Mouse (Mus musculus) lung, postnatal 0 days (tissue): Measurements from ENCODE around the gene Nudt16l1. TPM values are rescaled to one million over a fixed set of nuclear protein-coding genes. Genes with fewer than 3 reads are reported as not detected.

Experiments
- ATAC-seq: fragments of 200-750 bp; cut with Nextera tagmentation; 2 replicates; pipeline ENCODE4 v1.8.0; 2017; ENCODE audit warnings: moderate library complexity
- DNase-seq: peaks from one replicate; pipeline ENCODE4 v3.0.0-alpha.2; 2016; ENCODE audit warnings: low spot score
- H3K27ac ChIP-seq: fragments of 300-500 bp; sonication (generic); 2 replicates; pipeline ENCODE4 v1.5.1; 2014; ENCODE audit warnings: antibody characterized with exemption, mild to moderate bottlenecking, low read length, mixed read lengths
- H3K27me3 ChIP-seq: fragments of 300-500 bp; sonication (generic); replicated peaks from 2 replicates; pipeline ENCODE4 v1.6.1; 2014; ENCODE audit warnings: low read length, mixed read lengths; ENCODE audit not compliant: insufficient read depth
- H3K36me3 ChIP-seq: fragments of 300-500 bp; sonication (generic); 2 replicates; pipeline ENCODE4 v1.6.1; 2014; ENCODE audit warnings: low read length, mixed read lengths; ENCODE audit not compliant: insufficient read depth
- H3K4me1 ChIP-seq: fragments of 300-500 bp; sonication (generic); 2 replicates; pipeline ENCODE4 v1.6.1; 2014; ENCODE audit warnings: antibody characterized with exemption, low read depth, low read length, mixed read lengths; ENCODE audit not compliant: insufficient read depth
- H3K4me2 ChIP-seq: fragments of 300-500 bp; sonication (generic); replicated peaks from 2 replicates; pipeline ENCODE4 v1.6.1; 2014; ENCODE audit warnings: low read depth, mild to moderate bottlenecking, low read length, moderate library complexity, mixed read lengths
- H3K4me3 ChIP-seq: fragments of 300-500 bp; sonication (generic); 2 replicates; pipeline ENCODE4 v1.5.1; 2014; ENCODE audit warnings: low read depth, low read length
- H3K9ac ChIP-seq: fragments of 300-500 bp; sonication (generic); replicated peaks from 2 replicates; pipeline ENCODE4 v1.6.1; 2014; ENCODE audit warnings: low read depth, mild to moderate bottlenecking
- H3K9me3 ChIP-seq: fragments of 300-500 bp; sonication (generic); 2 replicates; pipeline ENCODE4 v1.6.1; 2016; ENCODE audit warnings: low read length, mixed read lengths
- CTCF ChIP-seq: IDR thresholded peaks from 2 replicates; pipeline ENCODE4 v1.5.1; 2016; ENCODE audit warnings: antibody characterized with exemption, mild to moderate bottlenecking
- EP300 ChIP-seq: IDR thresholded peaks from 2 replicates; pipeline ENCODE4 v1.6.1; 2016; ENCODE audit warnings: antibody characterized with exemption, mild to moderate bottlenecking, control low read depth
- WGBS: fragments of 180-500 bp; shearing (Covaris S2); extraction: QIAGEN DNeasy Blood & Tissue Kit; methylation state at CpG from one replicate; pipeline ENCODE4 v1.1.7; 2014; 5-methylcytosine and 5-hydroxymethylcytosine counted together
- polyA plus RNA-seq: library from polyadenylated mRNA; unstranded; fragments of >200 nt; fragmentation: Nextera tagmentation; extraction: Ambion mirVana; gene quantifications from 2 replicates; pipeline ENCODE4 v1.2.1, GENCODE M21; 2015

Gene Nudt16l1
- polyA plus RNA-seq, 1 experiment from 2014 or later = 92.0 TPM

DNA sequence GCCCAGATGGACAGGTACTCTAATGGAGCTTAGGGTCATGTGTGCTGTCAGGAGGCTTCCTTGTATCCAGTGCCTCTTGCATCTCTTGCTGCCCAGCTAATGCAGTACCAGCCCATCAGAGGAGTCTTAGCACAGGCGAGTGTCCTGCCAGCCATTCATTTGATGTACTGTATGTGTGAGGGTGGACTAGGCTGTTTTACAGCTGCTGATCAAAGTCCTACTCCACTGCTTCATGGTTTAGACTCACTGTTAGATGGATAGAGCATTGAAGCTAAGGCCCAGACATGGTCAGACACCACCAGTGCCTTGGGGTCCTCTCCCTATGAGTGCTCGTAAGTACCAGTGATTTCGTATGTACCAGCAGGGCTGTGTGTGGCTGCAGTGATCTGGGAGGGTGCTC, 33.7 kb upstream of the Nudt16l1 start:
- no peak for TF ChIP-seq EP300
- no peak for TF ChIP-seq CTCF
- H3K9me3 ChIP-seq = no peaks in the 10 kb centered on the region
- H3K27me3 ChIP-seq = no peaks in the 10 kb centered on the region
- no peak for DNase-seq
- no peak overlapping the region for H3K4me2 ChIP-seq
- H3K4me3 ChIP-seq = no peak overlapping the region
- no peaks in the 10 kb centered on the region for H3K36me3 ChIP-seq
- H3K4me1 ChIP-seq = 0 out of 2 replicates have a peak, but pooled peaks cover 3% of the 10 kb centered on the region
- 78% methylated on average over 3 of the region's 3 CpGs for WGBS
- peak; percentile 8; the same call in 1 of the 2 replicates for ATAC-seq
- H3K9ac ChIP-seq = no peak overlapping the region
- peak overlapping the region; percentile 22 for H3K27ac ChIP-seq

DNA sequence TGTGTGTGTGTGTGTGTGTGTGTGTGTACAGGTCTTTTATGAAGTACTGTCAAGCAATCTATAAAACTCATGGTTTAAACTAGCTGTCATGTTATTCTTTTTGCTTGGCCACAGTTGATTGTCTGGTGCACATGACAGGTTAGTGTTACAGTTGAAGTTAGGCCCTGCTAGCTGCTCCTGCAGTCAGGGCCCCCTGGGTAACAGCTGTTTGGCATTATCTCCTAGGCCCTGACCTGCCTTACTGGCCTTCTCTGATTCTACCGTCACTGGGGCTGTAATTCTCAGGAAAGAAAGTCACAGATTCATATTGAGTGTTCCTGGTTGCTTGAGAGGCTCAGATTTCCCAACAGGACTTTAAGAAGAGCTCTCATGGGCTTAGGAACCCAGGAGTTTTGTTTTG, 33.0 kb upstream of the Nudt16l1 start:
- H3K9me3 ChIP-seq = no peaks in the 10 kb centered on the region
- ATAC-seq (peak; percentile 22), DNase-seq (peak; percentile 60)
- H3K4me1 ChIP-seq = 0 out of 2 replicates have a peak, but pooled peaks cover 3% of the 10 kb centered on the region
- no peak for TF ChIP-seq CTCF
- no peak for TF ChIP-seq EP300
- no peak overlapping the region for H3K9ac ChIP-seq
- no peak overlapping the region for H3K4me3 ChIP-seq
- 0 out of 2 replicates have a peak, but pooled peaks cover 3% of the 10 kb centered on the region for H3K36me3 ChIP-seq
- 29% methylated on average over 1 of the region's 1 CpGs for WGBS
- H3K27me3 ChIP-seq = no peaks in the 10 kb centered on the region
- H3K4me2 ChIP-seq = no peak overlapping the region
- peak overlapping the region; percentile 22 for H3K27ac ChIP-seq

DNA sequence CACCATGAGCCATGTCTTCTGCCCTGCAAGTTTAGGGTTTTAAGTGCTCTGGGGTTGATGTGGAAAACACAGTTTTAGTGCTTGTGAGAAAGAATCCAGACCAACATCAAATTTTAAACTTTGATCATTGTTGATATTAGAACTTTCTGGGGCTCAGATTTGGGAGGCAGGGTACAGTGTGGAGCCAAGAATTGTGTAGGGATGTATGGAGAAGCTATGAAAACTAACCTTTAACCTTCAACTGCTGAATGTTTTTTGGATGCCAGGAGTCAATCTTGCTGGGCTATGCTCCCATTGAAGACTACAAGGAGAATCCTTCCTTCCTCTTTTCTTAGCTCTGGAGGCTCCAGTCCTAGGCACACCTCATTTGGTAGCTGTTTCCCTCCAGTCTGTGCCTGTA, 32.0 kb upstream of the Nudt16l1 start:
- H3K36me3 ChIP-seq = peaks cover 12% of the 10 kb centered on the region
- H3K4me3 ChIP-seq = no peak overlapping the region
- TF ChIP-seq CTCF = no peak
- TF ChIP-seq EP300 = no peak
- ATAC-seq (peak; percentile 8; the same call in 1 of the 2 replicates), DNase-seq (no peak)
- 0 out of 2 replicates have a peak, but pooled peaks cover 3% of the 10 kb centered on the region for H3K4me1 ChIP-seq
- H3K27ac ChIP-seq = no peak overlapping the region
- no peak overlapping the region for H3K4me2 ChIP-seq
- H3K9ac ChIP-seq = no peak overlapping the region
- no peaks in the 10 kb centered on the region for H3K9me3 ChIP-seq
- H3K27me3 ChIP-seq = no peaks in the 10 kb centered on the region

DNA sequence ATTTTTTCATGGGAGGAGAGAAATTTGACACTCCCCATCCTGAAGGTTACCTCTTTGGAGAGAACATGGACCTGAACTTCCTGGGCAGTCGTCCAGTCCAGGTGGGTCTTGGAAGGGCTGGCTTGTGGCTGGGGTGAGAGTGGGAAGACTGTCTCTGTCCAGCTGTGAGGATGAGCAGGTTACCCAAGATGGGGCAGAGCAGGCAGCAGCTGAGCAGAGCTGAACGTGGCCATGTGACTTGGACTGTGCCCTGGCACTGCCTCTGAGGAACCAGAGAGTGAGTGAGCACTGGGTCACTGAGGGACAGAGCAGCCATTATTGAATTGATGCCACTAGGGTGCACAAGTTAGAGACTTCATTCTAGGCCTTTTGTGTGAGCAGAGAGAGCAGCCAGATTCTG, 31.2 kb upstream of the Nudt16l1 start:
- H3K27ac ChIP-seq = no peak overlapping the region; the same call in 1 of the 2 replicates
- H3K9me3 ChIP-seq = no peaks in the 10 kb centered on the region
- H3K27me3 ChIP-seq = no peaks in the 10 kb centered on the region
- 46% methylated on average over 2 of the region's 2 CpGs for WGBS
- peaks cover 16% of the 10 kb centered on the region for H3K36me3 ChIP-seq
- 0 out of 2 replicates have a peak, but pooled peaks cover 4% of the 10 kb centered on the region for H3K4me1 ChIP-seq
- H3K4me3 ChIP-seq = no peak overlapping the region
- no peak for DNase-seq
- 0 out of 2 replicates have a peak, but pooled peaks have one; percentile 6 for ATAC-seq
- no peak overlapping the region for H3K9ac ChIP-seq
- TF ChIP-seq EP300 (no peak), CTCF (no peak)
- H3K4me2 ChIP-seq = no peak overlapping the region

DNA sequence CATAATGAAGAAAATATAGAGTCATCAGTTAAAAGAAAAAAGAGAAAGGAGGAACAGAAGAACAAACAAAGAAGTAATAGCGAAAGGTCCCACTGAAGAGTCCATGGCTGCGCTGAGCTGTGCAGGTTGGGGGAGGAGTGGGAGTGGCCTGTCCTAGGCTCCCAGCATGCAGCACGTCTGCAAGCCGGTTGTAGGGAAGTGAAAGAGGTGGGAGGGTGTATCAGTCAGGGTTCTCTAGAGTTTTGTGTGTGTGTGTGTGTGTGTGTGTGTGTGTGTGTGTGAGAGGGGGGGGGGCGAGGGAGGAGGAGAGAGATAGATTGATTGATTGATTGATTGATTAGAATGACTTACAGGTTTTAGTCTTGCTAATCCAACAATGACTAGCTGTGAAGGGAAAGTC, 30.6 kb upstream of the Nudt16l1 start:
- Histone ChIP-seq H3K27me3 (no peaks in the 10 kb centered on the region), H3K9ac (no peak overlapping the region), H3K27ac (0 out of 2 replicates have a peak overlapping the region, but pooled peaks have one; percentile 14), H3K4me2 (no peak overlapping the region), H3K36me3 (peaks cover 16% of the 10 kb centered on the region), H3K9me3 (no peaks in the 10 kb centered on the region), H3K4me3 (no peak overlapping the region), H3K4me1 (0 out of 2 replicates have a peak, but pooled peaks cover 9% of the 10 kb centered on the region)
- DNase-seq (peak; percentile 57), ATAC-seq (peak; percentile 40; the same call in 1 of the 2 replicates)
- TF ChIP-seq EP300 (no peak), CTCF (no peak)
- 51% methylated on average over 5 of the region's 5 CpGs for WGBS

DNA sequence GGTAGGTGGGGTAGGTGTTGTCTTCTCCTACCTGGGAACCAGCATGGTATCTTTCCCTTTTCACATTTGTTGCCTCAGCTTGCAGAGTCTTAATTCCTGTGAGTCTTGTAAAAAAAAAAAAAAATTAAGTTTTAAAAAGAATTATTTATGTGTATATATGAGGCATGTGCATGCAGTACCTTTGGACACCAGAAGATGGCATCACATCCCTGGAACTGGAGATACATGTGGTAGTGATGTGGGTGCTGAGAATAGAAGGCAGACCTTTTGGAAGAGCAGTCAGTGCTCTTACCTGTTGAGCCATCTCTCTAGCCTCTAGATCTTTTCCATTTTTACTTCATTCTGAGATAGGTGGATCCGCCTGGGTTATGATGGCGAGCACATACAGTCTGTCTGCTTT, 28.8 kb upstream of the Nudt16l1 start:
- no peak for DNase-seq
- Histone ChIP-seq H3K4me3 (no peak overlapping the region), H3K4me2 (no peak overlapping the region), H3K27me3 (no peaks in the 10 kb centered on the region), H3K36me3 (peaks cover 16% of the 10 kb centered on the region), H3K9me3 (no peaks in the 10 kb centered on the region), H3K9ac (no peak overlapping the region), H3K27ac (no peak overlapping the region), H3K4me1 (peaks cover 16% of the 10 kb centered on the region)
- peak; percentile 64 for TF ChIP-seq CTCF
- no peak for TF ChIP-seq EP300
- 96% methylated on average over 2 of the region's 2 CpGs for WGBS
- no peak for ATAC-seq
